Mouse (Mus musculus): ENCODE measurements at regions not wholly inside any gene's neighbourhood (a gene's known extent, or its start where the extent isn't known, plus 50 kb on each side); places are given as distances from the start of the nearest gene placed in this dataset.

DNA sequence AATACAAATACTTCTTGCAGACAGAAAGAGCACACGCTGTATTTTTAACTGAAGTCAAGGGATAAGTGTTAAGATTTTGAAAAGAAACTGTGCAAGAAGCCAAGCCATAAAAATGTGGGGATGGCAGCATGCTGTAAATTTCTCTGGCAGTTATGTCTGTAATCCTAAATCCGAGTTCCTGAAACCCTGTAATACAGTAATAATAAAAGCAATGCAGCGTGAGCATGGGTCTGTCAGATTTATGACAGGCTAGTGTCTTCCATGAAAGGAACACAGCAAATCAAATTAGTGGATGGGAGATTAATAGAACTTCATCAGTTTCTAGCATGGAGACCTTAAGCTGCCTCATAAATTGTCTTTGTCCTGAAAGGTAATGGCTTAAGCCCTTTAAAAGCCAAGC lies 597.7 kb downstream of the 1190002N15Rik start:
- Histone ChIP-seq H3K36me3 (ENCODE audit: control insufficient read depth, insufficient read depth, low read length) (no peaks in the 10 kb centered on the region), H3K27me3 (ENCODE audit: control insufficient read depth, insufficient read depth, low read length) (no peaks in the 10 kb centered on the region), H3K4me3 (ENCODE audit: control insufficient read depth in 1 of 2, insufficient read depth in 1 of 2, low read depth in 1 of 2, low read length in 2 of 2) (no peak overlapping the region), H3K9ac (ENCODE audit: low read length) (no peak overlapping the region), H3K27ac (replicated peaks in 1 of 2; ENCODE audit: control insufficient read depth in 1 of 2, insufficient read depth in 1 of 2, low read depth in 2 of 2, low read length in 2 of 2) (no peak overlapping the region), H3K9me3 (ENCODE audit: control insufficient read depth, low read length) (no peaks in the 10 kb centered on the region), H3K4me1 (ENCODE audit: control insufficient read depth in 2 of 2, insufficient read depth in 2 of 2, low read length in 2 of 2) (no peaks in the 10 kb centered on the region), H3K4me2 (ENCODE audit: low read length) (no peak overlapping the region)
- 78% methylated on average over 3 of the region's 3 CpGs for WGBS
- no peak for ATAC-seq (ENCODE audit: insufficient number of reproducible peaks, insufficient read depth, low FRiP score, low read depth)

- Histone ChIP-seq H3K9me3 (ENCODE audit: control insufficient read depth, low read length) (no peaks in the 10 kb centered on the region), H3K4me3 (ENCODE audit: control insufficient read depth in 1 of 2, insufficient read depth in 1 of 2, low read depth in 1 of 2, low read length in 2 of 2) (no peak overlapping the region), H3K27ac (replicated peaks in 1 of 2; ENCODE audit: control insufficient read depth in 1 of 2, insufficient read depth in 1 of 2, low read depth in 2 of 2, low read length in 2 of 2) (no peak overlapping the region), H3K27me3 (ENCODE audit: control insufficient read depth, insufficient read depth, low read length) (no peaks in the 10 kb centered on the region), H3K4me1 (ENCODE audit: control insufficient read depth in 2 of 2, insufficient read depth in 2 of 2, low read length in 2 of 2) (no peaks in the 10 kb centered on the region), H3K4me2 (ENCODE audit: low read length) (no peak overlapping the region), H3K36me3 (ENCODE audit: control insufficient read depth, insufficient read depth, low read length) (no peaks in the 10 kb centered on the region), H3K9ac (ENCODE audit: low read length) (no peak overlapping the region)
- no peak for ATAC-seq (ENCODE audit: insufficient number of reproducible peaks, insufficient read depth, low FRiP score, low read depth)
- WGBS, result 68% methylated on average over 2 of the region's 2 CpGs
Measured at GRCm38 (mm10) chr9:93930684-93931083, 607.2 kb downstream of the 1190002N15Rik start.

GRCm38 (mm10) chr9:93889256-93889655 lies 648.6 kb downstream of the 1190002N15Rik start:
- Histone ChIP-seq H3K27me3 (ENCODE audit: control insufficient read depth, insufficient read depth, low read length) (no peaks in the 10 kb centered on the region), H3K36me3 (ENCODE audit: control insufficient read depth, insufficient read depth, low read length) (no peaks in the 10 kb centered on the region), H3K4me1 (ENCODE audit: control insufficient read depth in 2 of 2, insufficient read depth in 2 of 2, low read length in 2 of 2) (no peaks in the 10 kb centered on the region), H3K4me3 (ENCODE audit: control insufficient read depth in 1 of 2, insufficient read depth in 1 of 2, low read depth in 1 of 2, low read length in 2 of 2) (no peak overlapping the region), H3K27ac (replicated peaks in 1 of 2; ENCODE audit: control insufficient read depth in 1 of 2, insufficient read depth in 1 of 2, low read depth in 2 of 2, low read length in 2 of 2) (no peak overlapping the region), H3K4me2 (ENCODE audit: low read length) (no peak overlapping the region), H3K9me3 (ENCODE audit: control insufficient read depth, low read length) (no peaks in the 10 kb centered on the region), H3K9ac (ENCODE audit: low read length) (no peak overlapping the region)
- no peak for ATAC-seq (ENCODE audit: insufficient number of reproducible peaks, insufficient read depth, low FRiP score, low read depth)
- WGBS, result 47% methylated on average over 1 of the region's 1 CpGs

GRCm38 (mm10) chr9:93880112-93880511 lies 657.8 kb downstream of the 1190002N15Rik start:
- Histone ChIP-seq H3K27me3 (ENCODE audit: control insufficient read depth, insufficient read depth, low read length) (no peaks in the 10 kb centered on the region), H3K9me3 (ENCODE audit: control insufficient read depth, low read length) (no peaks in the 10 kb centered on the region), H3K4me1 (ENCODE audit: control insufficient read depth in 2 of 2, insufficient read depth in 2 of 2, low read length in 2 of 2) (no peaks in the 10 kb centered on the region), H3K36me3 (ENCODE audit: control insufficient read depth, insufficient read depth, low read length) (no peaks in the 10 kb centered on the region), H3K9ac (ENCODE audit: low read length) (no peak overlapping the region), H3K4me3 (ENCODE audit: control insufficient read depth in 1 of 2, insufficient read depth in 1 of 2, low read depth in 1 of 2, low read length in 2 of 2) (no peak overlapping the region), H3K27ac (replicated peaks in 1 of 2; ENCODE audit: control insufficient read depth in 1 of 2, insufficient read depth in 1 of 2, low read depth in 2 of 2, low read length in 2 of 2) (no peak overlapping the region), H3K4me2 (ENCODE audit: low read length) (no peak overlapping the region)
- ATAC-seq (ENCODE audit: insufficient number of reproducible peaks, insufficient read depth, low FRiP score, low read depth), result no peak
- 76% methylated on average over 2 of the region's 2 CpGs for WGBS

DNA sequence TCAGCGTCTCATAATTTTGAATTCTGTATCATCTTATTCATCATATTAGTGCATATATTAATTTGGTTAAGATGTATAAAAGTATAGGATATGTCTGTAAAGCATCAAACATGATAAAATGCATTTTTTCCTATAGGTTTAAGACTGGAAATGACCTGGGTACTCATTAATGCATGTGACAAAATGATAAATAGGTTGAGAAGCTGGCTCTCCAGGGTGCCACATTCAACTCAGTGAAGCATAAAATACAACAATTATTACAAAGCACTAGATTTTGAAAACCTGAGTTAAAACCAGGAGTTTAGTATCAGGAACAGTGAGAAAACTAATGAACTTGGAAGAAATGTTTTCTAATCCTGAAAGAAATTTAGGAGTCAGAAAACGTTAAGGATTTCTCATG lies 658.3 kb downstream of the 1190002N15Rik start:
- ATAC-seq (ENCODE audit: insufficient number of reproducible peaks, insufficient read depth, low FRiP score, low read depth), result no peak
- no peaks in the 10 kb centered on the region for H3K27me3 ChIP-seq (ENCODE audit: control insufficient read depth, insufficient read depth, low read length)
- H3K4me3 ChIP-seq (ENCODE audit: control insufficient read depth in 1 of 2, insufficient read depth in 1 of 2, low read depth in 1 of 2, low read length in 2 of 2), result no peak overlapping the region
- H3K9me3 ChIP-seq (ENCODE audit: control insufficient read depth, low read length), result no peaks in the 10 kb centered on the region
- no peaks in the 10 kb centered on the region for H3K36me3 ChIP-seq (ENCODE audit: control insufficient read depth, insufficient read depth, low read length)
- WGBS, result 72% methylated on average over 2 of the region's 2 CpGs
- no peak overlapping the region for H3K9ac ChIP-seq (ENCODE audit: low read length)
- H3K4me2 ChIP-seq (ENCODE audit: low read length), result no peak overlapping the region
- H3K27ac ChIP-seq (replicated peaks in 1 of 2; ENCODE audit: control insufficient read depth in 1 of 2, insufficient read depth in 1 of 2, low read depth in 2 of 2, low read length in 2 of 2), result no peak overlapping the region
- no peaks in the 10 kb centered on the region for H3K4me1 ChIP-seq (ENCODE audit: control insufficient read depth in 2 of 2, insufficient read depth in 2 of 2, low read length in 2 of 2)

DNA sequence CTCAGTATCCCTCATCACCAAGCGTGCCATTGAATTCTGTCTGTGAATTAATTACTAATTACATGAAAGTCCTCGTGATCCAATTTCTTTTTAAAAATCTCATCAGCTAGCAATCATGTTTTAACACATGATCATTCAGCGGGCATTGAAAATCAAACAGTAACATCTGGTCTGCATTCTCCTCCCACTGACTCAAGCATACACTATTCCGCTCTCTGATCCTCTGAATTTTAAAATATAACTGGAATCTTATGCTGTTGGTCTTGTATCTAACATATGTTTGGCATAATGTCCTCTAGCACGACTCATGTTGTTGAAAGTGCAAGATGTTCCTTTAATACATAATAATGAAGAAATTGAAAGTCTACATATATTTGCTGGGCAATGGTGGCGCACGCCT lies 667.1 kb downstream of the 1190002N15Rik start:
- H3K27ac ChIP-seq (replicated peaks in 1 of 2; ENCODE audit: control insufficient read depth in 1 of 2, insufficient read depth in 1 of 2, low read depth in 2 of 2, low read length in 2 of 2), result no peak overlapping the region
- H3K4me1 ChIP-seq (ENCODE audit: control insufficient read depth in 2 of 2, insufficient read depth in 2 of 2, low read length in 2 of 2), result no peaks in the 10 kb centered on the region
- H3K4me2 ChIP-seq (ENCODE audit: low read length), result no peak overlapping the region
- no peaks in the 10 kb centered on the region for H3K36me3 ChIP-seq (ENCODE audit: control insufficient read depth, insufficient read depth, low read length)
- ATAC-seq (ENCODE audit: insufficient number of reproducible peaks, insufficient read depth, low FRiP score, low read depth), result no peak
- no peak overlapping the region for H3K9ac ChIP-seq (ENCODE audit: low read length)
- H3K9me3 ChIP-seq (ENCODE audit: control insufficient read depth, low read length), result no peaks in the 10 kb centered on the region
- 83% methylated on average over 7 of the region's 7 CpGs for WGBS
- H3K27me3 ChIP-seq (ENCODE audit: control insufficient read depth, insufficient read depth, low read length), result no peaks in the 10 kb centered on the region
- H3K4me3 ChIP-seq (ENCODE audit: control insufficient read depth in 1 of 2, insufficient read depth in 1 of 2, low read depth in 1 of 2, low read length in 2 of 2), result no peak overlapping the region

DNA sequence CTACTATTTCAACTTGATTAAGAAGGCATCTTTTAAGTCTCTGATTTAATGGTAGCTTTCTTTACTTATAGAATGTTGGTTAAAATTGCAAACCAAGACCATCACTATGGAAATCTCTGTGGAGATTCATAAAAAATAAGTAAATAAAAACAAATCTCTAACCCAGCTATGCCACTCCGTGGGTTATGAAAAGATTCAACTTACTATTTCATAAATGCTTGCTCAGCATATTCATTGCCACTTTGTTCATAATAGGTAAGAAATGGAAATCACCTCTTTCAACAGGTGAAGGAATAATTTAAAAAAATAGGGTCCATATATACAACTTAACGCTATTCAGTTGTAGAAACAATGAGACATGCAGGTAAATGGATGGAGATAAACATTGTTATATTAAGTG lies 679.9 kb downstream of the 1190002N15Rik start:
- WGBS, result 48% methylated on average over 2 of the region's 2 CpGs
- H3K27ac ChIP-seq (replicated peaks in 1 of 2; ENCODE audit: control insufficient read depth in 1 of 2, insufficient read depth in 1 of 2, low read depth in 2 of 2, low read length in 2 of 2), result no peak overlapping the region
- H3K9me3 ChIP-seq (ENCODE audit: control insufficient read depth, low read length), result no peaks in the 10 kb centered on the region
- H3K4me2 ChIP-seq (ENCODE audit: low read length), result no peak overlapping the region
- no peak overlapping the region for H3K4me3 ChIP-seq (ENCODE audit: control insufficient read depth in 1 of 2, insufficient read depth in 1 of 2, low read depth in 1 of 2, low read length in 2 of 2)
- no peak overlapping the region for H3K9ac ChIP-seq (ENCODE audit: low read length)
- H3K36me3 ChIP-seq (ENCODE audit: control insufficient read depth, insufficient read depth, low read length), result no peaks in the 10 kb centered on the region
- ATAC-seq (ENCODE audit: insufficient number of reproducible peaks, insufficient read depth, low FRiP score, low read depth), result no peak
- H3K27me3 ChIP-seq (ENCODE audit: control insufficient read depth, insufficient read depth, low read length), result no peaks in the 10 kb centered on the region
- H3K4me1 ChIP-seq (ENCODE audit: control insufficient read depth in 2 of 2, insufficient read depth in 2 of 2, low read length in 2 of 2), result no peaks in the 10 kb centered on the region

GRCm38 (mm10) chr9:93846411-93846810 lies 691.5 kb downstream of the 1190002N15Rik start:
- H3K9ac ChIP-seq (ENCODE audit: low read length), result no peak overlapping the region
- no peak overlapping the region for H3K4me2 ChIP-seq (ENCODE audit: low read length)
- ATAC-seq (ENCODE audit: insufficient number of reproducible peaks, insufficient read depth, low FRiP score, low read depth), result no peak
- no peaks in the 10 kb centered on the region for H3K4me1 ChIP-seq (ENCODE audit: control insufficient read depth in 2 of 2, insufficient read depth in 2 of 2, low read length in 2 of 2)
- no peaks in the 10 kb centered on the region for H3K9me3 ChIP-seq (ENCODE audit: control insufficient read depth, low read length)
- H3K27me3 ChIP-seq (ENCODE audit: control insufficient read depth, insufficient read depth, low read length), result no peaks in the 10 kb centered on the region
- H3K27ac ChIP-seq (replicated peaks in 1 of 2; ENCODE audit: control insufficient read depth in 1 of 2, insufficient read depth in 1 of 2, low read depth in 2 of 2, low read length in 2 of 2), result no peak overlapping the region
- H3K4me3 ChIP-seq (ENCODE audit: control insufficient read depth in 1 of 2, insufficient read depth in 1 of 2, low read depth in 1 of 2, low read length in 2 of 2), result no peak overlapping the region
- H3K36me3 ChIP-seq (ENCODE audit: control insufficient read depth, insufficient read depth, low read length), result no peaks in the 10 kb centered on the region

Data from heart, embryonic 14.5 days (tissue).